Mouse (Mus musculus) embryonic fibroblast, embryonic 13.5 days (primary cell): Measurements from ENCODE around the gene Upk1b.

ENCODE experiments used
- CTCF ChIP-seq: IDR thresholded peaks from 2 replicates; pipeline ENCODE4 v1.5.1; 2011; ENCODE audit warnings: mild to moderate bottlenecking, control low read depth, low read length, moderate library complexity, borderline replicate concordance; ENCODE audit not compliant: insufficient read depth
- POLR2A ChIP-seq: IDR thresholded peaks from 2 replicates; pipeline ENCODE4 v1.6.1; 2011; ENCODE audit warnings: low read depth, mild to moderate bottlenecking, control low read depth, low read length, moderate library complexity

- TF ChIP-seq POLR2A: no peak
- TF ChIP-seq CTCF: no peak
Measured at GRCm38 (mm10) chr16:38753631-38754030, 46.5 kb downstream of the Upk1b start.
